Mouse (Mus musculus): ENCODE measurements at regions not wholly inside any gene's neighbourhood (a gene's known extent, or its start where the extent isn't known, plus 50 kb on each side); places are given as distances from the start of the nearest gene placed in this dataset.

DNA sequence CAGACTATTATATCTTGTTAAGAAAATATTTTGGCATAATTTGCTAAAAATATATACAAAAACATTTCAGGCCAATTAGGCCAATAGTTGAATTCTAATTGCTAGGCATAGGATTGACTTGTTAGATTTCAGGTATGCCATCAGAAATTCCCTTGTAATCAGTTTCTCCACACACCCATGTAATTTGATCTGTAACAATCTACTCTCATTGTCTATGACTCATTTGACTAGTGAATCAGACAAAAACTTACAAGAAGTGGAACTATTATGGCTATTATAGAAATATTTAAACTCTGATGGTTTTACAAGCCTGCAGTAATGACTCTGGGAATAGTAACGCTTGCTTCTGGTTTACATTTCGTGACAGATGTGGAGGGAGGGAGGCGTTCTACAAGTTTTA, 338.9 kb upstream of the Ptbp2 start:
- no peak for DNase-seq

DNA sequence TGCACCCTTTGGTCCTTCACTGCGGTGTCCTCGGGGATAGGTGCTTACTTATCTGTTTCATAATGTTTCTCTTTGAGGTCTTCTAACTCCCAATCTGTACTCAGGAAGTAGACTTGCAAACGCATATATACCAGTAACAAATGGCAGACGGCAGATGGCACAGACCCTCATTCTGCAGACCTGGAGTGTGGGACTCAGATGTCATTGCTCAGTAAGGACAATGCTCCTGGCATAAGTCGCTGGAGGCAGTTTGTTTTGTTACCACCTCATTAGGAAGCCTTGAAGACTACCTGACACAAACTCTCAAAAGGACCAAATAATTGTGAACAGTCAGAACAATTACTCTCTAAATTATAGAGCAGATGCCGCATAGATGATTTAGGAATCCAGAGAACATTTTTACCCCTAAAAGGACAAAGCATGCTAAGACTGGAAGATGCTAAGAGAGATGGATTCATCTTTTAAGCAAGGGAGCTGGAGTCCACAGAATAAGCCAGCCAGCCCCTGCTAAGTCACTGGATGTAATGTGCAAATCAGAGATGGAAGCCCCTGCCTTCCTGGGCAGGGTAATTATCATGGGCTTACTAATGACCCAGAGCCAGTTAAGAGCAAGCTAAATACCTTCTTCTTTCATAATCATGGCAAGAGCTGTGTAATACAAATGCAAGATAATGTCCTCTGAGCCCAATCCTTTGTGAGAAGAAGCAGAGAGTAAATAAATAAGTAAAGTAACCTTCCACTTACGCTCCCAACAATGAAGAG, 299.1 kb upstream of the Ptbp2 start:
- no peak for DNase-seq

DNA sequence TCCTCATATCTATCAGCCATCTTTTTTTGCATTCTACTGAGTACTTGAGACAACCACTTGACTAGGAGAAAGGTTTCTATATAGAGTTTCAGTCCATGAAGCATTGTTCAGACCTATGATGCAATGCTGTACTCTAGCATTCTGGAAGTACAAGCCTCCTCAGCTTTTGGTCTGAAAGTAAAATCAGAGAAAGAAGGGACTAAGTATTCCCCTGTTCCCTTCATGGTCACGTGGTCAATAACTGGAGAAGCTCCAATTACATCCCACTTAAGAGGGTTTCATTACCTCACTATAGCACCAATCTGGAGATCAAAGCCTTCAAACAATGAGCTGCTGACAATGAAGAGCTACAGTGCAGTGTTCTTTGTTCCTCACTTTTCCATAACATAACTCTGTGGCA, 289.3 kb upstream of the Ptbp2 start:
- DNase-seq = no peak

DNA sequence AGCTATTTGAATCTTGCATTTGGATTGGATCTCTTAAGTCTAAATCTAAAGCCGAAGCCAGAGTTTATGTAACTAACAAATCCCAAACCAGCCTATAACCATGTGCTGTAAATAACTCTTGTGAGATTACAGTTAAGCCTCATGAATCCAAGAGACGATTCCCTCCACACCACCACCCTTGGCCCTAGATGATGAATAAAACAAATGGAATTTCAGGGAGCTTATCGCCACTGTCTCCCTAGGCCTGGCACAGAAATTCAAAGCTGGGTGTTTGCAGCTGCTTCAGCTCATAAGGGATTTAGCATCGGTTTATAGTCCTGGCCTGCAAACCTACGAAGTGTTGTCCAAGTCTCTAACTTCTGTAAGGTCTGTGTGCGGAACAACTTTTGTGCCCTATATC, 281.4 kb upstream of the Ptbp2 start:
- DNase-seq = peak; percentile 36 to 55

DNA sequence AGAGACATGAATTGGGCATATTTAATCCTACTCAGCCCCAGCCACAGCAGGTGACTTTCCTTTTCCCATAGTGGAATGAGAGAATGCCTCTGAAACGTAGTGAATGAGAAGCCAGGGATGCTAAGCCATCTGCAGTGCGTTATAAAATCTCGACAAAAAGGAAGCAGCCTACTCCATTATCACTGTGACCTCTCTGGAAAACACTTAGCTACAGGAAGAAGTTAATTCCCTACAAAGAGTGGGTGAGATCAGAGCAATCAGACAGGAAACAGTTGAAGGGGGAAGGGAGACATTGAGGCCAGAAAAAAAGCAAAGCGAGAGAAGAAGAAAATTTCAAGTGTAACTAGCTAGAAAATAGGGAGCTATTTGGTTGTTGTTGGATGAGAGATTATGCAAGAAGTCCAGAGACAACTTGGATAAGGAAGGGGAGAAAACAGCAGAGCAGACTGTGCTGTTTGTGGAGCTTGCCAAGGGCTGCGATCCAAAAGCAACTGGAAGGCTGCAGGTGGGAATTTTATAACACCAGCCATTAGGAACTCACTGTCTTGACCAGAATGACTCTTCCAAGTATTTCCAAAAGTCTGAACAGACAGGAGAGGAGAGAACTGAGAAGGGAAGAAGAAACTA, 280.7 kb upstream of the Ptbp2 start:
- peak; percentile 65 to 76 for DNase-seq

DNA sequence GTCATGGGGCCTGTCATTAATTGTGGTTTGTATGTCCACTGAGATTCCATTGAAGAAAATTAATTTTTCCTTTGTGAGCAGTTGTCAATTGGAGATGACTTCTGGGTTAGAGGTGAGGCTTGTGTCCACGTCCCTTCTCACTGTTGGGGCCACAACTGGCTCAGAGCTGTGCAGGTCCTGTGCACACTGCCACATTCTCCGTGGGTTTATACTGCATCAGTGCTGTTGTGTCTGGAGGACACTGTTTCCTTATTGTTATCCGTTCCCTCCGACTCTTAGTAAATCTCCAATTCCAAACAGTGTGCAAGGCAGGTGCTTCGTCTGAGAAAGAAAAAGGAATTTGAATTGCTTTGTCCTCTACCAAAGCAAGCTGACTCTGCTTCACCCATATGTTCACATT, 278.0 kb upstream of the Ptbp2 start:
- no peak for DNase-seq

DNA sequence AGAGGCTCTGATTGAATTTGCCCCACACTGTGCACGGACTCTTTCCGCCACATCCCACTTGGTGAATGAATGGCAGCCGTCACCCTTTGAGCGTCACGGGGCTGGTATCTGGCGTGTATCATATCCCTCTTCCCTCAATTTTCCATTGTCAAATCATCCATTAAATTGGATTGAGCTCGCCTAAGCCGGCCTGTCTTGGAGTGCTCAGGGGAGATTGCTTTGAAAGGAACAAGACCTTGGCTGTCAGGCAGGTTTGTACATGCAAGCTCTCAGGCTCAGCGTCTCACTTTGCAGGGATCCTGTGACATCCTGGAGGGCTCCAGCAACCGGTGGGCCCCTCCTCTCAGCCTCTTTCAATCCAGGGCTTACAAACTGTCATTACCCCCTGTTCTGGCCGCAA, 275.7 kb upstream of the Ptbp2 start:
- DNase-seq = no peak

DNA sequence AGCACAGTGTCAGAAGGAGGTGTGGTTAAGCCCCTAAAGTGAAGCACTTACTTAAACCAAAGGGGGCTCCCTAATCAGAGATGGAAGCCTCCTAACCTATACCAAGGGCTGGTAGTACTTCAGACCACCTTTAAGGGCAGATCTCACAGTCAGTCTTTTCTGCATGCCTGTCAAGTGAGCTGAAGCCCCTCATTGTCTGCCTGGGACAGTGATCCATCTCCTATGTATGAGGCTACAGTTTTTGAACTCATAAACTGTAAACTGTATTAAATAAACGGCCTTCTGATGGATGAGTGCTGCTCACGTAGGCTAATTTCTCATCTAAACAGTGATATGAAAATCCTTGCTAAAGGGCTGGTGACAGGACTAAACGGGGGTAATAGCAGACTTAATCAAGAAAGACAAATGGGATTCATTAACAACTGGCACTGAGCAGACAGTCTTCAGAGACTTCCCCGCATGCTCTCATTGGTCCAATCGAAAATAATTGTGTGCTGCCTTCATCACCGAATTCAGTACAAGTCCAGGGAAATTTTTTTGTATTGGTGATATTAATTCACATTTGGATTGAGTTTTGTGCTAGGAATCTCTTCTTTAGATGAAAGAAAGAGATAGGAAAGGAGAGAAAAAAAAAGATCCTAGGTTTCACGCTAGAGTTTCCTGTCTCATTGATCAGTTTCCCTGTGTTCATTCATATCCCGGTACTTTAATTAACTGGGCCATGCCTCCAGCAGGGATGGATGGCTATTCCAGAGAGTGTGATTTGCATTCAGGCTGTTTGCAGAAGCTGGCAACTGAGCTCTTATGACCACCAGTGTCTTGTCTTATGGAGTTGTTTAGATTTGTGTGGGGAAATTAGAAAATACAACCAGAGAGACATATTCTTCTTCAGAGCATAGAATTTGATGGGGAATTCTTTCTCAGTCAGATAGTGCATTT, 271.2 kb upstream of the Ptbp2 start:
- no peak for DNase-seq

DNA sequence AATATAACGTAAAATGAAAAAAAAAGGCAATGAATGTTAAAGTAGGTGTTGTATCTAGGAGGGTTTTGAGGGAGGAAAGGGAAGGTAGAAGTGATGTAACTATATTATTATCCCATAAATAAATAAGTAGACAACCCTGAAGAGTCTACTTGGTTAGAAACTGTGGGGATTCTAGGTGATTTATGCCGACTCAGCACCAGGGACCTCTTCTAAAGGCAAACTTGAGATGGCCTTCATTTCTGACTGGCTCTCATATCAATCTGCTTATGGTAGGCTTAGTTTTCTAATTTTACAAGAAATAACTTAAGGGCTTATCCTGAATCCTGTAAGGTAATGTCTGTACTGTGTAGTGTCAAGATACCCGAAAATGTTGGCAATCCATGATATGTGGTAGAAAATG, 263.0 kb upstream of the Ptbp2 start:
- no peak for DNase-seq

DNA sequence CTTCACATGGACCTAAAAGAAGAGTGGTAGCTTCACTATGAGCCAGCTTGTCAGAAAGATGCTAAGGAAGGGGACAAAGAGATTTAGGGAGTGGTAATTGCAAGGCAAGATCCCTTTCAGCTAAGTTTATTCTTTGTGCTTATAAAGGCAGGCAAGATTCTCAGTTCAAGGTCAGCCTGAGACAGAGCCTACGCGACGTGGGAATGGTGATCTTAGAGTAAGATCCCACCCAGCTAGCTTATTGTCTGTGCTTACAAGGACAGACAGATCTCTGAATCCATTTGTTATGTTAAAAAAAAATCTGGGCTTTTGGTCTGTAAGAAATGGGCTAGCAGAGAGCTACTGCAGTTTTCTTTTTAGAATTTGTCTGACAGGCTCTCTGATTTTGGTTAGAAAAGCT, 253.3 kb upstream of the Ptbp2 start:
- no peak for DNase-seq

DNA sequence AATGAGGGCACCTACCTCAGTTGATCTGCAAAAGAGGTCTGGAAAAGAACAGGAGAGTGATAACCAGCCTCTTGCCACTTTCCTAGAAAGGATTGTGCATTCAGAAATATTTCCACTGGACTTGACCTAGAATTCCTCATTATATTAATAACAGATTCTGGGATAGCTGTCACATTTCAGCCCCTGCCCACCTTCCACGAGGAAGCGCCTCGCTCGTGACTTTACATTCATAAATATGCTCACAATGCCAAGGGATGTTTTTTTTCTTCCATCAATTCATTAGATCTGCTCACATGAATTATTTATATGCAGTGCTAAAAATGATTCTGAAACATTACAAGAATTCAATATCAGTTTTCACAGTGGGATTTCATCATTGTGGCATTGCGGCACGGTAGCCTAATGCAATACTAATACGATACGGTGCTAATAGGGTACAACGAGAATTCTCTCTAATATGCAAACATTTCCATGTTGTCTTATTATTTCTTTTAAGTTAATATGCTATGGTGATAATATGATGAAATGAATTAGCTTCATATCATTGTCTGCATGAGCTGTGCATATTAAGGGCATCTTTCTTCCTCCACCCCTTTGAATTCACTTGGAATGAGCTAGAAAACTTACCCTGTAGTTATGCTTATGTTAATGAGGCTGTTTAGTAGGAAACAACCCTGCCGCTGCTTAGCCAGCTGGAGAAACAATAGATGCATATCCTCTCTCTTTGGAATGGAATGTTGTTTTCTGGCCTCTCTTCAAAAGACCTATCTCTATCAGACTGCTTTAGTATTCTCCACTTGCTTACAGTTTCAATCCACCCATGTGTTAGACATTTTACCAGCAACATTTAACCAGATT, 235.8 kb upstream of the Ptbp2 start:
- no peak for DNase-seq

DNA sequence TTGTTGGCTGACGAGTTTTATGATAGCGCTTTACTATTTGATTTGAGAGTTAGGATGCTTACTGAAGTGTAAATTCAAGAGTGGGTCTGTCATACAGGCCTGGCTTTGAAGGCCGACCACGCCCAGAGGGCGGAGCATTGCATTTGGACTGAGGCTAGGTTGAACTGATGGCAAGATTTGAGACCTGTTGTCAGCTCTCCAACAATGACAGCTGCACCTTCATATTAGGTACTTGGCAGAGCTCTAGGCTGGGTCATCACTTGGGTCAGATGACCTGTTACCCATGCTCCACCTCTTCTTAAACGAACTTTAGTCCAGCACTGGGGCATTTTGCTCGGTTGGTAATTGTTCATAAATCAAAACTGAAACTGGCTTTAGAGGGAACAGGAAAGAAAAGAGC, 231.1 kb upstream of the Ptbp2 start:
- no peak for DNase-seq

DNA sequence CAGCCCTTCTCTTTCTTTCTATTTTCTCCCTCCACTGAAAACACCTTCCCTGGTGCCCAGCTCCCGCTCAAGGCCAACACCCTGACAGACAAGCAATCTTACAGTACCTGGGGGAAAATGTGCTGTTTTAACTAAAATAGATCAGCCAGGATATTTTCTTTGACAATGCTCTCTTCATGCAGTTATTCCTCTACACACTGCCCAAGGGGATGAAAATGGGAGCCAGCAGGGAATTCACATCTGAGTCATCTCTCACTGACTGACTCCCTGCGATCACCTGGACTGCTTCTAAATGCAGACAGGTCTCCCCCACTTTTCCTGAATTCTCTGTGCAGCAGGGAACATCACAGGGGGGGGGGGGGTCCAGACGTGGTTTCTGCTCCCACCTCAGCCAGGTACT, 227.6 kb upstream of the Ptbp2 start:
- DNase-seq = no peak

DNA sequence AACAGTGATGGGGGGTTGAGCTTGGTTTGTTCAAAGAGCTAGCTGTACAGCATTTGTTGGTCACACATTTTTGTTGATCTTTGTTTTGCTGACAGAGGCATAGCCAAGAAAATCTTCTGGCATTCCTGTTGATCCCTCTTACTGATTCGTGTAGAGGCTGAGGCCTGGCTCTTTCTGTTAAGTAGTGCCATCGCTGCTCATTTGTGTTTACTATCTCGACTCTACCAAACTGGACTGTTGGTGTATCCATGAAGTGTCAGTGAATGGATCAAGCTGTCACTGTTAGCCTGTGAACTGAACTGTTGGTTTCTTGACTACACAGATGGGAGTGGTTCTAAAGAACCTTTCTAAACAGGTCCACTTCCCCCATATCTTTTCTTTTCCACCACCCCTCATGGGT, 223.8 kb upstream of the Ptbp2 start:
- DNase-seq = no peak

DNA sequence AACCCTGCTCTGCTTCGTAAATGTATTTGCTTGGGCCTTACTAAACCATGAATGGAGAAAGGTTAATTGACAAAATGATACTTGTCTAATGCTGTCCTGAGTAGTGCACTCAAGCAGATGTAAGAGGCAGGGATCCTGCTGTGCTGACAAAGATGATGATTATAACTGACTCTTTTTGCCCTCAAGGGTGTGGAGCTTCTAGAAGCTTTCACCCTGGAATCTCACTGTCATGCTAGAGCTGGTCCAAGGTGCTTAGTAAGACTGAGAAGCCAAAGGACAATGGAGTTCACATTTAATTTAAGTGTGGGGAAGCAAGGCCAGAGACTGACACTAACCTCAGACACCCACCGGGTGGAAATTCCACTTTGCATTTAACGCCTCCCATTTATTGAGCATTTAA, 220.3 kb upstream of the Ptbp2 start:
- no peak for DNase-seq

DNA sequence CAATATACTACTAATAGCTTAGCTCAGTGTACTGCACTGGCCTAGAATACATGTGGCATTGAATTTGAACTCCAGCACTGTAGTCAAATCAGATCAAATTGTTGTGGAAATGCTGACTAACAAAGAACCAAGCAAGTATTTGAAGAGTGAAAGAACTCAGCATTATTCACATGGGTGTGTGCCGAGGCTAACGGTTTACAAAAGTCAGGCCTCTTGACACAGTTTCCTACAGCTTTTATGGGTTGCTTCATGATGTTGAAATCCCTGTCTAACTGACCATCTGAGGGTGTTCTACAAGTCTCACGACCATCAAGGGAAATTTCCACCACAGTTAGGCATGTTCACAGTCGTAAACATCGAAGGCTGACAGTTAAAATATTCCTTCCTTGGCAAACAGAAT, 216.0 kb upstream of the Ptbp2 start:
- DNase-seq = no peak

DNA sequence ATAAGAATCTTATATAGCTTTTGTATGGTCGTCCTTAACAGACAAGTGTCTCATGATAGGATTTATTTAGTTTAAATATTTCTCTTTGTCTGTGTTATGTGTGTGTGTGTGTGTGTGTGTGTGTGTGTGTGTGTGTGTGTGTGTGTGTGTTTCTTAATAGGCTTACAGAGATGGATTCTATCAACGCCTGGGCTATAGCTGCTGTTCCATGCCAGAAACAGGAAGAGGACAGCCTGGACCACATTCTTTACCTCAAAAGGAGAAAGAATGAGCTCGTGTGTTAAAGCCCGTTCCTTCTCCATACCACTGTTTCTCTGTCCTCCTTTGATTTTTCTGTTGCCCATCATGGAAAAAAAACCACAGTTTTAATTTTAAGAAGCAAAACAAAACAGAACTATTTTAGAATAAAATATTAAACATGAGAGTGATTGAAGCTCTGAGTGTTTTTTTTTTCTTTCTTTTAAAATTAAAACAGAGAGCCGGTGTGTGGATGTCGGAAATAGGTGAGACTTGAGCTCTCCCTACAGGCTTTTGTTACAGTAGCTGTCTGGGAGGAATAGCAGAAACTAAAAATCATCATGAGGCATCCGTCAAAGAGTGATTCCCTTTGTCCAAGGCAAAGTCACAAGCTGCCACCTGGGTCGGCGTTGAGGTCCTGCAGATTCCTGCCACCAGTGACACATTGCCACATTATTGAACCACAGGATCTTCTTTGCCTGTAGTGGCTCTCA, 212.2 kb upstream of the Ptbp2 start:
- DNase-seq = no peak

DNA sequence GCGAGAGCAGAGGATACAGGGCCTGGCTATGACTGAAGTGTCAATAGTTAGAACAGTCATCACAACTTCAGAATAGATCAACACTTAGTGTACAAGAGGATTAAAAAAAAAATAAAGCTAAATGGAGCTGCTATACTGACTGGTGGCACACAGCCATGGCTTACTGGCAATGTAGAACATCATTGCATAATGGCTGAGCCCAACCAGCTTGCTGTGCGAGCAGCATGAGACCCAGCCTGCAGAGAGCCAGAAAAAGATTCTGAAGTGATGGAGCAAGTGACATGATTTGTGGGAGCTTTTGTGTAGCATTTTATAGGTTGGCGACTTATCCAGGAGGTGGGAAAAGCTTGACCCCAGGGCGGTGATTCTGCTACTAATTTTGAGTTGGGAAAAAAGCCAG, 211.5 kb upstream of the Ptbp2 start:
- peak; percentile 32 to 44 for DNase-seq

DNA sequence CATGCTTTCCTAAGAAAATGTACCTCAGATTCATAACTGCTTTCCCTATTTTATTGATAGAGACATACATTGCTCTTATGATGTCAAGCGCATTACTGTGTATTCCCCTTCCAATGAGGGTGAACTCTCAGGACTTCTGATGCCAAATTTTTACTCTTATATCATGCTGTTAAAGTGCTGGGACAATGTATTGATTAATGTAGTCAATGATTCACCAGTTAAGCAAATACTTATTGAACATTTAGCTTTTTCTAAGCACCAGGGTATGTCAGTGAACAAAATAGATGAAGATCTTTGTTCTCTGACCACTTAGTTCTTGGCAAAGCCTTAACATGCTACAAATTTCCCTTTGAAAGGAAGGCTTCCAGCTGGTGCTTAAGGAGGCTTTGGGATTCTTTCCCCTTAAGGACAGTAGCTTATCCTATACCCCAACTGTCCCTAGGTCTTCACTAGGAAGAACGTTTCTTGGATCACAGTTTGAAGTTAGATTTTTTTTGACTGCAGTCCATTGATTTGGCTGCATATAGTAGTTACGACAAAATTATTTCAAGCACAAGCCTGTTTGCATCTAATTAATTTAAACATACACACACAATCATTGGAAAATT, 203.1 kb upstream of the Ptbp2 start:
- no peak for DNase-seq

DNA sequence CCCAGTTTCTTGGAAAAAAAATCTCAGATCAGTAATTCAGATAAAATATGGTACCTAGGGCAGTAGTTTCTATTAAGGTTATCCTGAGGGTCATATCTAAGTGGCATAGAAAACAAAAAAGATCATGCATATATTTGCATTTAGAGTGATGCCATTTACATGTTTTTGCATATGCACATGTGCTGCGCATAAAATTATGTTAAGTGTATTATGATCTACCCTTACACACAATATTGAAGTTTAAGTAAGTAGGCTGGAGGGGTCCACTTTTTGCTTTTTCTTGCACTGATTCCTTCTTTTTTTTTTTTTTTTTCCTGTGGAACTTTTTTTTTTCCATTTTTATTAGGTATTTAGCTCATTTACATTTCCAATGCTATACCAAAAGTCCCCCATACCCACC, 193.1 kb upstream of the Ptbp2 start:
- no peak for DNase-seq

DNA sequence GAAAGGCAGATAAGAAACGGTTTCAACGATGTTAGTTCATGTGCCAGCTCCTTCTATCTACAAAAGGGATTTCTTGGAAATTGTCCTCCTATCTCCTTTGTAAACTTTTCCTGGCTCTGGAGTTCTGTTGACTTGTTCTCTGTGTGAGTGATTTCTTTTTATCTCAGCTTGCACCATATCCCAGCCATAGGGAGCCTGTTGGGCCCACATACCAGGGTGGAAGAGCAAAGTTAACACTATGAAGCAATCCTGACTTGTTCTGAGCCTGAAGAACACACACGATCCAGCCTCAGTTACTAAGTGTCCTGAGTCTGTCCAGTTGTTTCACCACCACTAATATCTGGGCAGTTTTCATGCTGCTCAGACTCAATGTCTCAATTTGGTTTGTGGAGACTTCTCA, 192.1 kb upstream of the Ptbp2 start:
- DNase-seq = no peak
